Mouse (Mus musculus) embryonic facial prominence, embryonic 13.5 days (tissue): ENCODE data around the gene Cep57. TPM values are rescaled to one million over a fixed set of nuclear protein-coding genes. Genes with fewer than 3 reads are reported as not detected.

Experiments used
- ATAC-seq: fragments of 200-750 bp; cut with Nextera tagmentation; 2 replicates; pipeline ENCODE4 v1.8.0; 2017; ENCODE audit warnings: low read depth; ENCODE audit not compliant: insufficient number of reproducible peaks, insufficient read depth, low FRiP score, low TSS enrichment
- H3K27ac ChIP-seq: fragments of 300-500 bp; sonication (generic); 2 replicates; pipeline ENCODE4 v1.5.1; 2015; ENCODE audit warnings: moderate library complexity, mild to moderate bottlenecking, inconsistent platforms
- H3K27me3 ChIP-seq: fragments of 300-500 bp; sonication (generic); 2 replicates; pipeline ENCODE4 v1.6.1; 2015; ENCODE audit warnings: mild to moderate bottlenecking, inconsistent platforms
- H3K36me3 ChIP-seq: fragments of 300-500 bp; sonication (generic); 2 replicates; pipeline ENCODE4 v1.6.1; 2015; ENCODE audit warnings: mild to moderate bottlenecking, inconsistent platforms
- H3K4me1 ChIP-seq: fragments of 300-500 bp; sonication (generic); 2 replicates; pipeline ENCODE4 v1.6.1; 2015; ENCODE audit warnings: inconsistent platforms
- H3K4me2 ChIP-seq: fragments of 300-500 bp; sonication (generic); 2 replicates; pipeline ENCODE4 v1.6.1; 2015; ENCODE audit warnings: moderate library complexity, mild to moderate bottlenecking, inconsistent platforms
- H3K4me3 ChIP-seq: fragments of 300-500 bp; sonication (generic); 2 replicates; pipeline ENCODE4 v1.5.1; 2015; ENCODE audit warnings: mild to moderate bottlenecking, inconsistent platforms
- H3K9ac ChIP-seq: fragments of 300-500 bp; sonication (generic); 2 replicates; pipeline ENCODE4 v1.6.1; 2015; ENCODE audit warnings: mild to moderate bottlenecking, inconsistent platforms
- H3K9me3 ChIP-seq: fragments of 300-500 bp; sonication (generic); 2 replicates; pipeline ENCODE4 v1.6.1; 2016; ENCODE audit warnings: inconsistent platforms
- WGBS: fragments of 180-500 bp; shearing (Covaris S2); methylation state at CpG from one replicate; pipeline ENCODE4 v1.1.7; 2015; ENCODE audit warnings: mixed read lengths; 5-methylcytosine and 5-hydroxymethylcytosine counted together
- polyA plus RNA-seq: library from polyadenylated mRNA; unstranded; fragments of >200 nt; fragmentation: Nextera tagmentation; extraction: Ambion mirVana; gene quantifications from 2 replicates; pipeline ENCODE4 v1.2.1, GENCODE M21; 2015

Cep57 gene
- polyA plus RNA-seq = 65.6 and 68.0 TPM in 2 replicates

DNA sequence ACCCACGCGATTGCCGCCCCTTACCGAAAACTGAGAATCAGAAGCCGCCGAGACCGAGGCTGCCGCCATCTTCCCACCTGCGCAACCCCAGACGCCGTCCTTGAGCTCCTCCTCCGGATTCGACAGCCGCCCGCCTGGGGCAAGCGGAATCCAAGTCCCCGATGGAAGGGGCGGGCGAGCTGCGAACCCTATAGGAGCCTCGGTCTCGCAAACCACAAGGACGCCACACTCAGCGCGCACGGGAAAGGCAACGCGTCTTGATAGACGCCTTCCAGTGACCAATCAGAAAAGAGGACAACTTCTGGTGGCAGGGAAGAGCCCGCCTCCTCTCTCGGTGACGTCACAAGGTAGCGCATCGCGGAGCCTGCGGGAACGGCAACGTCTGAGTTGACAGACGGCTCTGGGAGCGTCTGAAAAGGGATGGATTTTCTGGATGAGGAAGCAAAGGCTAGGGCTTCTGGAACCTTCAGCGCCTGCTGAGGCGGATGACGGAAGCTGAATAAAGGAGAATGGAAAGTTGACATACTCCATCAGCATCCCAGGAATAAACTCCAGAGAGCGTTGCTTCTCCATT is at the start of gene Cep57:
Cep57 (minus strand) TSS at position 276 of the 574 bp plus-strand sequence.
- under 1% methylated on average over 44 of the region's 44 CpGs for WGBS

DNA sequence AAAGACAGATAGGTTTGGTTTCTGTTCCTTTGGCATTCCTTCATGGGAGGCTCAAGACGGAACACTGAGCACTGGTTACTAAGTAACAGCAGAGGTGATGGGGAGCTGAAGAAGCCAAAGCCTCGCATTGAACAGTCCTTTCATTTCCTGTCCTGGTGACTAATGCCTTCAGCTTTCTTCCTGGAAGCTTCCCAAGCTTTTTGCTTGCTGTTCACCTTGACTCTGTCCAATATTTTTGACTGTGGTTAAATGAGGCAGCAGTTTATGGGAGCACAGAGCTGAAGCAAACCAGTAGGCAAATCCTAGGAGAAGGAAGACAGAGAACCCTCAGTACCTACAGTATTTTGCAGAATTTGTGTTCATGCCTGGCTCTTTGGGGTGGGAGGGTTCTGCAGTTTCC is 48.4 kb upstream of the Cep57 start:
- Histone ChIP-seq H3K27ac (no peak overlapping the region), H3K9me3 (no peaks in the 10 kb centered on the region), H3K36me3 (no peaks in the 10 kb centered on the region), H3K4me2 (no peak overlapping the region), H3K4me1 (no peaks in the 10 kb centered on the region), H3K4me3 (no peak overlapping the region), H3K9ac (no peak overlapping the region), H3K27me3 (no peaks in the 10 kb centered on the region)
- 51% methylated on average over 2 of the region's 2 CpGs for WGBS
- ATAC-seq = no peak

More for the DNA sequence above, at the start of gene Cep57:
- Histone ChIP-seq H3K4me3 (peak within 1 kb of the TSS; percentile 84), H3K4me1 (peaks cover 22% of the 10 kb centered on the region), H3K9ac (peak within 1 kb of the TSS; percentile 94), H3K36me3 (peaks cover 22% of the 10 kb centered on the region), H3K27ac (peak within 1 kb of the TSS; percentile 99), H3K9me3 (no peaks in the 10 kb centered on the region), H3K4me2 (peak within 1 kb of the TSS; percentile 76), H3K27me3 (no peaks in the 10 kb centered on the region)
- peak; percentile 92 for ATAC-seq

DNA sequence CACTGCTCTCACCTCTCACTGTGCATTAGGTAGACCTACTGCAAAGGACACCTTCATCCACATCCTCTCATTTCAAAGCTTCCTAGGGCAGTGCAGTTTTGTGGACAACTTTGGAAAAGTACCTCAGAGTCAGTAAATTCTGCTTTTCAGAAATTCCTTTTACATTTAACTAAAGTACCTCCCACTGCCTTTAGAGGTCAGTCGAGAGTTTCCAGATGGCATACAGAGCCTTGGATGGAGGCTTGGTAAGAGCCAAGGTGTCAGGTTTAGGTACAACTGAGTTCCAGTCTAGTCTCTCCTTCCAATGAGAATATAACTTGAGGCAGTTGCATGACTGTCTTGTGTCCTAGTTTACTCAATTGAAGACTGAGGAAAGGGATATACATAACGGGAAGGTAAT is 47.5 kb upstream of the Cep57 start:
- Histone ChIP-seq H3K4me2 (no peak overlapping the region), H3K27ac (no peak overlapping the region), H3K36me3 (no peaks in the 10 kb centered on the region), H3K9me3 (no peaks in the 10 kb centered on the region), H3K4me3 (no peak overlapping the region), H3K4me1 (no peaks in the 10 kb centered on the region), H3K9ac (no peak overlapping the region), H3K27me3 (no peaks in the 10 kb centered on the region)
- WGBS = 46% methylated on average over 2 of the region's 2 CpGs
- ATAC-seq = no peak

DNA sequence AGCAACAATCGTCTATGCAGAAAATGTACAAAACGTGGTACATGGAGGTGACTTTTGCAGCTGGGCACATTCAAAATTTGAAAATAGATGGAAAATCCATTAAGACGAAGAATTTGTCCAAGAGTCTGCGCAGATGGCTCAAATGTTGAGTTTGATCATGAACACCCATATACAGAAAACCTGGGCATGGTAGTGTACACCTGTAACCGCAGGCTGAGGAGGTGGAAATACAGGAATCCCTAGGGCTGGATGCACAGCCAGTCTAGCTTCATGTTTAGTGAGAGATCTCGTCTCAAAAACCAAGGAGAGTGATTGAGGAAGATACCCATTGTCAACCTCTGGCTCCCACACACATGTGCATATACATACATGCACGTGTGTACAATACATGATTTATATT is 44.7 kb upstream of the Cep57 start:
- 88% methylated on average over 7 of the region's 7 CpGs for WGBS
- no peaks in the 10 kb centered on the region for H3K27me3 ChIP-seq

DNA sequence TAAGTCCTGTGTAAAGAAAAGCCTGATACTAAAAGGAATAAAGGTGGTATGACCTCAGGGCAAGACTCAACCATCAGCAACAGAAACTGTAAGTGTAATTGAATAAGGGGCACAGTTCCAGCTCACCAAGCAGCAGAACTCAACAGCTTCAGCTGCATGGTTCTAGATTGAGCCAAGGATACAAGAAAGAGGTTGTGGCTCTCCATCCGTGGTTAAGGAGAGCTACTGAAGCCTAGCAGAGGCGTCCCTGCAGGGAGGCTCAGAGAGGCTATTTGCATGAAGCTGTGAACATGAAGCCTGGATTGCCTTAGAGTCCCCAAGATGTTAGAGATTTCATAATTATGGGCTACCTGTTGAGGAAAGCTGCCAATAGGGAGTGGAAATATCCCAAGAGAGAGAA is 40.7 kb upstream of the Cep57 start:
- Histone ChIP-seq H3K4me1 (no peaks in the 10 kb centered on the region), H3K4me2 (no peak overlapping the region), H3K27me3 (no peaks in the 10 kb centered on the region), H3K9ac (no peak overlapping the region), H3K4me3 (no peak overlapping the region), H3K36me3 (no peaks in the 10 kb centered on the region), H3K9me3 (no peaks in the 10 kb centered on the region), H3K27ac (no peak overlapping the region)
- 62% methylated on average over 2 of the region's 2 CpGs for WGBS
- ATAC-seq = no peak

More for the DNA sequence above, 44.7 kb upstream of the Cep57 start:
- Histone ChIP-seq H3K9ac (no peak overlapping the region), H3K9me3 (no peaks in the 10 kb centered on the region), H3K27ac (no peak overlapping the region), H3K36me3 (no peaks in the 10 kb centered on the region), H3K4me2 (no peak overlapping the region), H3K4me3 (no peak overlapping the region), H3K4me1 (no peaks in the 10 kb centered on the region)
- ATAC-seq = no peak

GRCm38 (mm10) chr9:13856777-13857176 is 29.9 kb upstream of the Cep57 start:
- WGBS = 69% methylated on average over 4 of the region's 4 CpGs
- H3K4me2 ChIP-seq = no peak overlapping the region

DNA sequence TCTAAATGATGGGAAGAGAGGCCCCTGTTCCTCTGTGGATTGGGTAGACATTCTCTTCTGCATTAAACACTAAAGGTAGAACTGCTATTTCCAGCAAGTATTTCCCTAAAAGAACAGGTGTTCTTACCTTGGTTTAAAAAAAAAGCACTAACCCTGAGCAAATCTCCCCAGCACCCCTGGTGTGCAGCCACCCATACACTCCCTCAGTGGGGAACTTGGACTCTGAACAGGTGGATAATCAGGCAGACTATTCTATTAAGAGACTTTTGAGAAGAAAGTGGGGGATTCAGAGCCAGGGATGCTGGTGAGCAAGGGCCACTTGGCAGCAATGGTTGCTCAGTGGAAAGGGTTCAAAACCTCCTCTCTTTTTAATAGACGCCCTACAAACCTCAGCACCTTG is 29.3 kb upstream of the Cep57 start:
- Histone ChIP-seq H3K36me3 (no peaks in the 10 kb centered on the region), H3K27me3 (no peaks in the 10 kb centered on the region), H3K9ac (no peak overlapping the region), H3K4me3 (no peak overlapping the region), H3K9me3 (no peaks in the 10 kb centered on the region), H3K4me1 (no peaks in the 10 kb centered on the region), H3K4me2 (no peak overlapping the region), H3K27ac (no peak overlapping the region)
- 54% methylated on average over 1 of the region's 1 CpGs for WGBS
- ATAC-seq = no peak

More at GRCm38 (mm10) chr9:13856777-13857176, 29.9 kb upstream of the Cep57 start:
- no peaks in the 10 kb centered on the region for H3K9me3 ChIP-seq
- no peak for ATAC-seq
- no peaks in the 10 kb centered on the region for H3K36me3 ChIP-seq
- no peaks in the 10 kb centered on the region for H3K27me3 ChIP-seq
- H3K9ac ChIP-seq = no peak overlapping the region
- H3K4me3 ChIP-seq = no peak overlapping the region
- no peaks in the 10 kb centered on the region for H3K4me1 ChIP-seq
- H3K27ac ChIP-seq = no peak overlapping the region

GRCm38 (mm10) chr9:13853876-13854275 is 27.0 kb upstream of the Cep57 start:
- H3K27ac ChIP-seq = no peak overlapping the region
- H3K4me3 ChIP-seq = no peak overlapping the region
- H3K4me2 ChIP-seq = no peak overlapping the region
- no peaks in the 10 kb centered on the region for H3K4me1 ChIP-seq
- H3K9ac ChIP-seq = no peak overlapping the region
- no peaks in the 10 kb centered on the region for H3K27me3 ChIP-seq
- H3K36me3 ChIP-seq = no peaks in the 10 kb centered on the region
- H3K9me3 ChIP-seq = no peaks in the 10 kb centered on the region
- 36% methylated on average over 3 of the region's 3 CpGs for WGBS
- ATAC-seq = no peak

- Histone ChIP-seq H3K27ac (no peak overlapping the region), H3K36me3 (peaks cover 16% of the 10 kb centered on the region; the same call in 1 of the 2 replicates), H3K4me3 (no peak overlapping the region), H3K27me3 (no peaks in the 10 kb centered on the region), H3K9me3 (no peaks in the 10 kb centered on the region), H3K4me2 (no peak overlapping the region), H3K9ac (no peak overlapping the region), H3K4me1 (no peaks in the 10 kb centered on the region)
- no peak for ATAC-seq
- 76% methylated on average over 10 of the region's 10 CpGs for WGBS
Measured at GRCm38 (mm10) chr9:13848481-13849480, 21.9 kb upstream of the Cep57 start.

DNA sequence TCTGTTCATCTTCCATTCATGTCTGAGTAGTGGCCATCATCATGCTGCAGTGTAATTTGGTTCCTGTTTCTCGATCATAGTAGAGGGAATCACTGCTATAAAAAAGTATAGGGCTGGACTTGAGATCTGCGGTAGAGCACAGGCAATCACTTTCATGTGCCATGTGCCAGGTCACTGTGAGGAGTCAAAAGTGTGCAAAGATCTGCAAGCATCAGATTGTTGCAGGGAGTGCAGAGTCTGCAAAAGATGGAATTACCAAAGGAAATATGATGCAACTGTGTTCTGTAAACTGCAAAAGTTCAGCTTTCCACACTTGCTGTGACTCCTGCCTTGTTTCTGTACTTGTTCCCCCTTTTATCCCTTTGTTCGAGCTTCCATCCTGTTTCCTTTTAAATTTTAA is 20.7 kb upstream of the Cep57 start:
- peaks cover 26% of the 10 kb centered on the region for H3K36me3 ChIP-seq

DNA sequence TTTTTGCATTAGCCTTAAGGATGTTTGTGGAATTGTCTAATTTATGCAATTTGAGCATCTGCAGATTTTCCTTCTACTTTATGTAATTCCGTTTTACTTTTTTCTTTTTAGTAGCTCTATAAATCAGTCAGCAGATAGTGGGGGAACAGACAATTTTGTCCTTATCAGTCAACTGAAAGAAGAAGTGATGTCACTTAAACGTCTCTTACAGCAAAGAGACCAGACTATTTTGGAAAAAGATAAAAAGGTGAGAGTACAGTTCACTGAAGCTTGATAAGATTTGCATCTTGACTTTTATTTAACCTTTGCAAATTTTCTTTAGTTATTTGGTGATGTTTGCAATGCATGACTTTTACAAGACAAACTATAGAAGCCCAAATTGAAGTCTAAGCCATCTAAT is 9.8 kb upstream of the Cep57 start:
- Histone ChIP-seq H3K9ac (no peak overlapping the region), H3K9me3 (no peaks in the 10 kb centered on the region), H3K4me3 (no peak overlapping the region), H3K27me3 (no peaks in the 10 kb centered on the region), H3K36me3 (peaks cover 87% of the 10 kb centered on the region), H3K27ac (no peak overlapping the region), H3K4me2 (no peak overlapping the region), H3K4me1 (no peaks in the 10 kb centered on the region)
- 87% methylated on average over 2 of the region's 2 CpGs for WGBS
- ATAC-seq = no peak

More for the DNA sequence above, 20.7 kb upstream of the Cep57 start:
- 87% methylated on average over 3 of the region's 3 CpGs for WGBS
- H3K27me3 ChIP-seq = no peaks in the 10 kb centered on the region
- ATAC-seq = no peak
- H3K4me2 ChIP-seq = no peak overlapping the region
- H3K9me3 ChIP-seq = no peaks in the 10 kb centered on the region
- H3K4me3 ChIP-seq = no peak overlapping the region
- no peak overlapping the region for H3K9ac ChIP-seq
- H3K27ac ChIP-seq = no peak overlapping the region
- no peaks in the 10 kb centered on the region for H3K4me1 ChIP-seq

- 82% methylated on average over 3 of the region's 3 CpGs for WGBS
- no peak for ATAC-seq
- Histone ChIP-seq H3K36me3 (peaks cover 85% of the 10 kb centered on the region), H3K9me3 (no peaks in the 10 kb centered on the region), H3K9ac (no peak overlapping the region), H3K4me1 (no peaks in the 10 kb centered on the region), H3K27me3 (no peaks in the 10 kb centered on the region), H3K4me3 (no peak overlapping the region), H3K4me2 (no peak overlapping the region), H3K27ac (no peak overlapping the region)
Measured at GRCm38 (mm10) chr9:13835256-13835655, 8.3 kb upstream of the Cep57 start.
